Mouse (Mus musculus): ENCODE data around the gene Gpx8. TPM values are rescaled to one million over a fixed set of nuclear protein-coding genes. Genes with fewer than 3 reads are reported as not detected.
"Not testable (repeated sequence)": the region's sequence is repeated elsewhere in the genome, so short reads cannot be mapped to it uniquely, and the experiment has no call there.

The Gpx8 gene
- polyA plus RNA-seq, 1 experiment from 2014 or later = 172 TPM

DNA sequence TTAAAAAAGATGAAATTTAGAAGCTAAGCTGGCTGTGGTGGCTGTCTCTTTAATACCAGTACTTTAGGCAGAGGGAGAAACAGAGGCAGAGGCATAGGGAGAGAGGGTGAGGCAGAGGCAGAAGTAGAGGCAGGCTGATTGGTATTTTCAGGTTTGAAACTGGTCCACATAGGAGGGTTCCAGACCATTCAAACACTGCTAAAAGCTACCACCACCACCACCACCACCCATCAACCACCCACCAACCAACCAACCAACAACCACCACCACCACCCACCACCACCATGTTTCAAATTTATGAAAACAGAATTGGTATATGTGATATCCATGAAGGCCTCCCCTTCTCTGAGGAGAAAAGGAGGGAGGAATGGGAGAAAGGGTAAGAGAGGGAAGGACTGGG lies 13.4 kb downstream of the Gpx8 start:
- ATAC-seq (ENCODE audit: low read depth) = no peak
- peaks cover 27% of the 10 kb centered on the region for H3K27me3 ChIP-seq (ENCODE audit: control insufficient read depth, insufficient read depth, low read depth, low read length)
- H3K4me1 ChIP-seq (replicated peaks; ENCODE audit: control insufficient read depth, insufficient read depth, low read length) = peaks cover 23% of the 10 kb centered on the region
- H3K9me3 ChIP-seq (ENCODE audit: control insufficient read depth, low read length) = no peaks in the 10 kb centered on the region
- no peak overlapping the region for H3K4me3 ChIP-seq (ENCODE audit: low read length)
- H3K9ac ChIP-seq (ENCODE audit: low read length) = no peak overlapping the region
- no peaks in the 10 kb centered on the region for H3K36me3 ChIP-seq (ENCODE audit: control insufficient read depth, insufficient read depth, low read length)
- no peak overlapping the region for H3K4me2 ChIP-seq (ENCODE audit: low read depth, low read length)
- no peak overlapping the region for H3K27ac ChIP-seq (ENCODE audit: low read length)

DNA sequence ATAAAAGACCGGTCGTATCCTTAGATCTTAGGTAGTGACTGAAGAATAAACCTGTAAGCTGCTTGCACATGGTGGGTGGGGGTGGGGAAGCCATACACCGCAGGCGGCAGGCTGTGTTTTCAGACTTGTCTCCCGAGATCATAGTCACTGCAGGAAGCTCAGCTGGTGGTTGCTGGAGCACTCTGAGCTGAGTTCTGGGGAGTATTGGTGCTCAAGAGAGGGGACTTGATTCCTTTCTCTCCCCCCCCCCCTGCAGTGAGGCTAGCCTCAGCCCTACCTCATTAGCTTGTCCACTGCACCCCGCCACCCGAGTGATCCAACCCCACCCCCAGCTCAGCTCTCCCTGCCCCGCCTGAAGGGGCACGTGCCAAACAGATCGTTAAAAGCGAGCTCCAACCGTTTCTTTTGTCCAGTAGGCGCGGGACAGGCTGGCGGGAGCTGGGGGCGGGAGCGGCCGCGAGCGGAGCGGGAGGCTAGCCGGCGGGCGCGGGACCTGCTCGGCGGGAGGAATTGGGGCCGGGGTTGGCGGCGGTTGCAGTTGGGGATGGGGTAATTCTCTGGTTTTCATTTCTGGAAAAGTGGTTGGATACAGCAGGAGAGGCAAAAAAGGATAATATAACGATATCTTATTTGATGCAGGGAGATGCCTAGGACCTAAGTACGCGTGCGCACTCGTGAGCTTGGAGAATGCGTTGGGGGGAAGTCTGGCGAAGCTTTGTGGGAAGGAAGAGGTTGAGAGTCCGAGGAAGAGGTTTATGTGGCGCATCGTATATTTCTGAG lies 14.2 kb downstream of the Gpx8 start:
- Histone ChIP-seq H3K36me3 (ENCODE audit: control insufficient read depth, insufficient read depth, low read length) (no peaks in the 10 kb centered on the region), H3K9ac (ENCODE audit: low read length) (peak overlapping the region; percentile 68), H3K4me3 (ENCODE audit: low read length) (peak overlapping the region; percentile 60), H3K9me3 (ENCODE audit: control insufficient read depth, low read length) (no peaks in the 10 kb centered on the region), H3K27ac (ENCODE audit: low read length) (no peak overlapping the region), H3K4me1 (replicated peaks; ENCODE audit: control insufficient read depth, insufficient read depth, low read length) (peaks cover 23% of the 10 kb centered on the region), H3K27me3 (ENCODE audit: control insufficient read depth, insufficient read depth, low read depth, low read length) (peaks cover 27% of the 10 kb centered on the region), H3K4me2 (ENCODE audit: low read depth, low read length) (peak overlapping the region; percentile 98)
- WGBS = under 1% methylated on average over 38 of the region's 40 CpGs
- peak; percentile 66 for ATAC-seq (ENCODE audit: low read depth)

DNA sequence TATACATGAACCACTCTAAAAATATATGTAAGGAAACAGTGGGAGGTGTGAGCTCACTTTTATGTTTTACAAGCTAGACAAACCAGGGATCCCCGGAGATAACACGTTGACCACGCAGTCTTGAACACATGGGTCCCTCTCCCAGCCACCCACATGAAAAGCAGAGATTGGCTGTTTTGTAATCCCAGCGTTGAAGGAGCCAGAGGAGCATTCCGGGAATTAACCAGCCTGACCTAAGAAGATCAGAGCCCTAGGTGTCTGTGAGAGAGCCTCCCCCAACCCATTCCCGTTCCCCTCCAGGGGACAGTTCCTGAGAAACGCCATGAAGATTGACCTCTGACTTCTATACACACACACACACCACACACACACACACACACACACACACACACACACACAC lies 14.9 kb downstream of the Gpx8 start:
- Histone ChIP-seq H3K27ac (ENCODE audit: low read length) (no peak overlapping the region), H3K9me3 (ENCODE audit: control insufficient read depth, low read length) (no peaks in the 10 kb centered on the region), H3K27me3 (ENCODE audit: control insufficient read depth, insufficient read depth, low read depth, low read length) (peaks cover 27% of the 10 kb centered on the region), H3K9ac (ENCODE audit: low read length) (peak overlapping the region; percentile 68), H3K4me3 (ENCODE audit: low read length) (peak overlapping the region; percentile 60), H3K4me1 (replicated peaks; ENCODE audit: control insufficient read depth, insufficient read depth, low read length) (peaks cover 23% of the 10 kb centered on the region), H3K4me2 (ENCODE audit: low read depth, low read length) (peak overlapping the region; percentile 98), H3K36me3 (ENCODE audit: control insufficient read depth, insufficient read depth, low read length) (no peaks in the 10 kb centered on the region)
- 1% methylated on average over 7 of the region's 7 CpGs for WGBS
- no peak for ATAC-seq (ENCODE audit: low read depth)

DNA sequence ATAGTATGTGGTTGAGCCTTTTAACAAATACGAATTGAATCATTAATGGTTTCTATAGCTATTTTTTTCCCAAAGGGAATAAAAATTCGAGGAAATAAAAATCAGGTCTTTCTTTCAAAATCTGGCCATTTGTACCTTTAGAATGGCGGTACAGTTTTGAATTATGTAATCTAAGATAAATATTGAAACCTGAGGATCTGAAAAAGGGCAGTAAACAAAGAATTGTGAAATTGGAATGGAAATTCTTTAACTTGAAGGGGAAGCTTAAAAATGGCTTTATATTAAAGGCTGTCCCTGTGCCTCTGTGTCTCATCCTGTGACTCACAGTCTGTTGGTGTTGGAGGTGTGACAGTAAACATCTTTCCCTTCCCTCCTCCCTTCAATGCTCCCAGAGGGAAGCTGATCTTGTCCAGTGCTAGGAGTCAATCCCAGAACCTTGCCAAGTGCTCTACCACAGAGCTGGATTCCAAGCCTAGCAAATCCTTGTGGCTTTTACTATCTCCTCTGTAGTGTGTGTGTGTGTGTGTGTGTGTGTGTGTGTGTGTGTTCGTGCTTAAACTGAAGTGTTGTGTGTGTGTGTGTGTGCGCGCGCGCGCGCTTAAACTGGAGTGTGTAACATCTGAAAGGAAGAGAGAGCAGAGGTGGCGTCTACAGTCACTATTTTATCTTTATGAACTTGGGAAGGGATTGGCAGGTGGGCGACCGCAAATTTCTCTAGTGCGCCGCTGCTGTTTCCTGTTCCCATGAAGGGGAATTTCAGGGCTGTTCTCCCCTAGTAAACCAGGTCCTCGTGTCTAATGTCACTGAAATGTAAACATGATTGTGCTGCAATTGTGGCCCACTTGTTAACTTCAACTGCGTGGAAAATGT lies 22.7 kb downstream of the Gpx8 start:
- Histone ChIP-seq H3K4me3 (ENCODE audit: low read length) (no peak overlapping the region), H3K4me2 (ENCODE audit: low read depth, low read length) (no peak overlapping the region), H3K27me3 (ENCODE audit: control insufficient read depth, insufficient read depth, low read depth, low read length) (no peaks in the 10 kb centered on the region), H3K9me3 (ENCODE audit: control insufficient read depth, low read length) (no peaks in the 10 kb centered on the region), H3K27ac (ENCODE audit: low read length) (peak overlapping the region; percentile 83), H3K36me3 (ENCODE audit: control insufficient read depth, insufficient read depth, low read length) (no peaks in the 10 kb centered on the region), H3K9ac (ENCODE audit: low read length) (0 out of 2 replicates have a peak overlapping the region, but pooled peaks have one; percentile 11), H3K4me1 (replicated peaks; ENCODE audit: control insufficient read depth, insufficient read depth, low read length) (peaks cover 3% of the 10 kb centered on the region; the same call in 1 of the 2 replicates)
- WGBS = 55% methylated on average over 17 of the region's 17 CpGs
- ATAC-seq (ENCODE audit: low read depth) = peak; percentile 48

DNA sequence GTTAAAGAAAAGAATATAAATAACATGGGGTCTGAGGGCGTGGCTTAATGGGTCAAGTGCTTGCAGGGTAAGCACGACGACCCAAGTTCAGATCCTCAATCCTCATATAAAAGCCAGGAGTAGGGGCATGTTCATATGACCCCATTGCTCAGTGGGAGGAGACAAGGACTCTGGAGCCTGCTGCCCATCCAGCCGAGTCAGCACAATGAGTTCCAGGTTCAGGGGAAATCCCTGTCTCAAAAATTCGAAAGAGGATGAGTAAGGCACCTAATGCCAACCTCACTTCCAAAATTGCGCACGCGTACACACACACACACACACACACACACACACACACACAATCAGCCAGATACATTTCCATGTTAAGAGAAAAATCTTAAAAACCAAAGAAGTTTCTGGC lies 23.7 kb downstream of the Gpx8 start:
- ATAC-seq (ENCODE audit: low read depth) = no peak
- 62% methylated on average over 8 of the region's 8 CpGs for WGBS
- peak overlapping the region; percentile 78 for H3K27ac ChIP-seq (ENCODE audit: low read length)
- H3K4me3 ChIP-seq (ENCODE audit: low read length) = no peak overlapping the region
- peaks cover 3% of the 10 kb centered on the region; the same call in 1 of the 2 replicates for H3K4me1 ChIP-seq (replicated peaks; ENCODE audit: control insufficient read depth, insufficient read depth, low read length)
- no peaks in the 10 kb centered on the region for H3K27me3 ChIP-seq (ENCODE audit: control insufficient read depth, insufficient read depth, low read depth, low read length)
- H3K4me2 ChIP-seq (ENCODE audit: low read depth, low read length) = no peak overlapping the region
- no peaks in the 10 kb centered on the region for H3K9me3 ChIP-seq (ENCODE audit: control insufficient read depth, low read length)
- H3K36me3 ChIP-seq (ENCODE audit: control insufficient read depth, insufficient read depth, low read length) = no peaks in the 10 kb centered on the region
- no peak overlapping the region for H3K9ac ChIP-seq (ENCODE audit: low read length)

DNA sequence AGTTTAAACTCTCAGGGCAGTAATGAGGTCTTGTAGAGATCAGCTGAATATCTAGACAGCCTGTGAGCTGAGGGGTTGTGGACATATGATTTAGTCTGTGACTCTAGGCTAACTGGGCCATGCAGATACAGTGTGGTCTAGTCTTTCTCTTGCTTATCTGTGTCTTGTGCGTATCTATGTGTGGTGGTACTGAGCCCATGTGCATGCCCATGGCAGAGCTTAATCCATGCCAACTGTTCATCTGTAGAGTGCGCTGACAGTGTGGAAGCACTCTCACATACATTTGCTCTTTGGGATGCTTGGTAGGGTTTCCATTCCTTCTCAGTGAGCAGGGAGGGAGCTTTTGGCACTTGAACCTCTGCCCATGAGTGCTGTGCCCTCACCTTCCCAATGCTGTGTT lies 24.7 kb downstream of the Gpx8 start:
- H3K4me2 ChIP-seq (ENCODE audit: low read depth, low read length) = no peak overlapping the region
- ATAC-seq (ENCODE audit: low read depth) = no peak; the same call in 1 of the 2 replicates
- H3K27me3 ChIP-seq (ENCODE audit: control insufficient read depth, insufficient read depth, low read depth, low read length) = no peaks in the 10 kb centered on the region
- no peak overlapping the region for H3K27ac ChIP-seq (ENCODE audit: low read length)
- WGBS = 88% methylated on average over 2 of the region's 2 CpGs
- no peak overlapping the region for H3K4me3 ChIP-seq (ENCODE audit: low read length)
- peaks cover 3% of the 10 kb centered on the region; the same call in 1 of the 2 replicates for H3K4me1 ChIP-seq (replicated peaks; ENCODE audit: control insufficient read depth, insufficient read depth, low read length)
- no peak overlapping the region for H3K9ac ChIP-seq (ENCODE audit: low read length)
- no peaks in the 10 kb centered on the region for H3K9me3 ChIP-seq (ENCODE audit: control insufficient read depth, low read length)
- H3K36me3 ChIP-seq (ENCODE audit: control insufficient read depth, insufficient read depth, low read length) = no peaks in the 10 kb centered on the region

DNA sequence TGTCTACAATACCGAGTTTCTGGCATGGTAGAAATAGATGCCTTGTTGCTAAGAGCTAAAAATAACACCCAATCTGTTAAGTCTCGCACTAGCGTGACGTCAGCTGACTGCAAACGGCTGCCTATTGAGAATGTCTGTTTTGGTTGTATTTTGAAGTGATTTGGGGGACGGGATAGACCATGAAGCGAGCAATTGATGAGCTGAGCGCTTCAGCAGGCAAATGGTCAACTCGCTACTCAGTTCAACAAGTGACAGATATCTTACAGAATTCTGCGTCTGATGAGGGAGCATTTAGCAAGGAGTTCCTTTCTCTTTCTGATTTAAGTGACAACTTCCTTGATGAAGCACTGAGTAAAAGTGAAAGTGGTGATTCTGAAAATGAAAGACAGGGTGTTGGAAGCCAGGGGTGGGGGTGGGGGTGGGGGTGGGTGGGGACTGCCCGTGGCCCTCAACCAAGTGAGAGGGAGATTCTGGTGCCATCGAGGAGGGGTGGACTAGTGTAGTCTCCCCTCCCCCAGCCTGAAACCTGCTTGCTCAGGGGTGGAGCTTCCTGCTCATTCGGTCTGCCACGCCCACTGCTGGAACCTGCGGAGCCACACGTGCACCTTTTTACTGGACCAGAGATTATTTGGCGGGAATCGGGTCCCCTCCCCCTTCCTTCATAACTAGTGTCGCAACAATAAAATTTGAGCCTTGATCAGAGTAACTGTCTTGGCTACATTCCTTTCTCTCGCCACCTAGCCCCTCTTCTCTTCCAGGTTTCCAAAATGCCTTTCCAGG lies 32.8 kb downstream of the Gpx8 start:
- peak; percentile 60; the same call in 1 of the 2 replicates for ATAC-seq (ENCODE audit: low read depth)

DNA sequence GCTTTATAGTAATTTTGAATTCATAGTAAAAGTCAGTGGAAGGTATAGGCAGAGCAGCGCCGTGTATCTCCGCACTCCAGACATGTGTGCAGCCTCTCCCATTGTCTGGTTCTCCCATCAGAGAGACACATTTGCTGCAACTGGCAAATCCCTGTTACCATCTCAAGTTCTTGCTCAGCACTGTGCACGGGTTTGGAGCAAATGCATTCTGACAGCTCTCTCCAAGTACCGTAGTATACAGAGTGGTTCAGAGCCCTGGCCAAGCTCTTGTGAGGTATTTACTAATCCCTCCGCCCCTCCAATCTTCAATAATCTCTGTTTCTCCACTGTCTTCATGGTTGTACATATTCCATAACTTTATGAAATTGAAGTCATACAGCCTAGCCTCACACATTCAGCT lies 33.5 kb downstream of the Gpx8 start:
- no peak overlapping the region for H3K27ac ChIP-seq (ENCODE audit: low read length)
- no peak overlapping the region; the same call in 1 of the 2 replicates for H3K4me3 ChIP-seq (ENCODE audit: low read length)
- no peak for ATAC-seq (ENCODE audit: low read depth)
- H3K9ac ChIP-seq (ENCODE audit: low read length) = no peak overlapping the region
- 77% methylated on average over 6 of the region's 6 CpGs for WGBS
- H3K4me2 ChIP-seq (ENCODE audit: low read depth, low read length) = peak overlapping the region; percentile 59
- no peaks in the 10 kb centered on the region for H3K36me3 ChIP-seq (ENCODE audit: control insufficient read depth, insufficient read depth, low read length)
- no peaks in the 10 kb centered on the region; the same call in 1 of the 2 replicates for H3K27me3 ChIP-seq (ENCODE audit: control insufficient read depth, insufficient read depth, low read depth, low read length)
- 0 out of 2 replicates have a peak, but pooled peaks cover 4% of the 10 kb centered on the region for H3K4me1 ChIP-seq (replicated peaks; ENCODE audit: control insufficient read depth, insufficient read depth, low read length)
- no peaks in the 10 kb centered on the region for H3K9me3 ChIP-seq (ENCODE audit: control insufficient read depth, low read length)

More for the DNA sequence above, 32.8 kb downstream of the Gpx8 start:
- not testable (repeated sequence) for H3K27me3 ChIP-seq (ENCODE audit: control insufficient read depth, insufficient read depth, low read depth, low read length); H3K27ac ChIP-seq (ENCODE audit: low read length); H3K9me3 ChIP-seq (ENCODE audit: control insufficient read depth, low read length); H3K36me3 ChIP-seq (ENCODE audit: control insufficient read depth, insufficient read depth, low read length); H3K4me1 ChIP-seq (replicated peaks; ENCODE audit: control insufficient read depth, insufficient read depth, low read length)
- Histone ChIP-seq H3K4me3 (ENCODE audit: low read length) (peak overlapping the region; percentile 45), H3K4me2 (ENCODE audit: low read depth, low read length) (peak overlapping the region; percentile 59), H3K9ac (ENCODE audit: low read length) (peak overlapping the region; percentile 48)
- 36% methylated on average over 16 of the region's 20 CpGs for WGBS

All from lung, embryonic 16.5 days (tissue).